Comparison of ENCODE assay signal across 9 mouse cellular contexts in the genomic region with DNA sequence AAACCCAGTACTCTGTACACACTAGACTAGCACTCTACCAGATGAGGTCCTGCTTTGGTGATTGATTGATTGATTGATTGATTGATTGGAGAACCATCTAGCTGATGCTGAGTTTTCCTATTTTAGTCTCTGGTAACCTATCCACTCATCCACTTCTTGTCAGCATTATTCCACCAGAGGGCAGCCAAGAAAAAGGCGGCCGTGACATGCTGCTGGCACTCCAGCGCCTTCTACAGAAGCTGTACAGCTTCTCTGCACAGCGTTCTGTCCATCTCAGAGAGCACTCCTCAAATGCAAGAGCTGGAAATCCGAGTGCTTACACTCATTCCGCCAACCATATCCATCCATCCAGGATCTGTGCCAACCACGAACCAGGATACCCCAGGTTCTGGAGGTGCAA. TPM values are rescaled to one million over a fixed set of nuclear protein-coding genes. Genes with fewer than 3 reads are reported as not detected.
DNase-seq lines count a peak whose midpoint lies in the region; ATAC-seq and TF ChIP-seq lines count a peak whose summit lies in the region.
"Had no signal": no experiment of that assay in that cellular context is flagged by ENCODE, and none has a peak within 500 bp of the region (broad histone marks: within the 10 kb centered on the region; RNA-seq: fewer than 3 reads in every experiment).

No protein-coding gene starts in this region.

- intact Hi-C loops in left cerebral cortex, postnatal 36 days (cut with DNase I), result loop anchor here (1.0 kb wide), 1 partner anchor 88 kb away; no protein-coding TSS in a partner anchor

- 15% methylated on average over 7 of the region's 7 CpGs for WGBS in kidney, adult 2 months
- WGBS in midbrain, postnatal 0 days, result 26% methylated on average over 7 of the region's 7 CpGs

- no peaks in the 10 kb centered on the region for H3K27me3 ChIP-seq in kidney, adult 2 months (replicated peaks; ENCODE audit: control insufficient read depth, insufficient read depth, low read length)
- no peaks in the 10 kb centered on the region for H3K27me3 ChIP-seq in midbrain, postnatal 0 days (ENCODE audit: insufficient read depth, low read length)
- H3K27me3 ChIP-seq: heart, embryonic 15.5 days had no signal

- no peak overlapping the region for H3K4me3 ChIP-seq in kidney, adult 2 months (ENCODE audit: insufficient read depth, low read depth, low read length)
- no peak overlapping the region for H3K4me3 ChIP-seq in midbrain, postnatal 0 days (ENCODE audit: low read depth, low read length)
- H3K4me3 ChIP-seq: heart, embryonic 15.5 days had no signal

- peak; percentile 18 to 41 for DNase-seq in cerebellum, adult 18-20 months
- no peak for DNase-seq in cerebellum, adult 11-12 months
- peak; percentile 39 for DNase-seq in gastrocnemius, postnatal 25 days
- peak; percentile 78 for DNase-seq in kidney, adult 2 months
- DNase-seq in left cerebral cortex, postnatal 36 days (ENCODE audit: low spot score in 2 of 2), result peak; percentile 49
- DNase-seq in midbrain, postnatal 0 days (ENCODE audit: low spot score), result peak; percentile 85
- DNase-seq in testis, postnatal 10 days (ENCODE audit: low spot score), result peak; percentile 61

- H3K27ac ChIP-seq in kidney, adult 2 months (ENCODE audit: insufficient read depth, low read depth, low read length), result no peak overlapping the region
- H3K27ac ChIP-seq in midbrain, postnatal 0 days (ENCODE audit: low read depth, low read length), result no peak overlapping the region
- H3K27ac ChIP-seq: heart, embryonic 15.5 days had no signal

- no peaks in the 10 kb centered on the region for H3K4me1 ChIP-seq in kidney, adult 2 months (ENCODE audit: control insufficient read depth, insufficient read depth, low read length)
- no peaks in the 10 kb centered on the region for H3K4me1 ChIP-seq in midbrain, postnatal 0 days (ENCODE audit: insufficient read depth, low read length)

- no peak overlapping the region for H3K9ac ChIP-seq in midbrain, postnatal 0 days (replicated peaks; ENCODE audit: low read length, poor library complexity, severe bottlenecking)
- H3K9ac ChIP-seq: heart, embryonic 15.5 days had no signal

- H3K36me3 ChIP-seq in kidney, adult 2 months (ENCODE audit: control insufficient read depth, insufficient read depth, low read length), result no peaks in the 10 kb centered on the region
- 0 out of 2 replicates have a peak, but pooled peaks cover 3% of the 10 kb centered on the region for H3K36me3 ChIP-seq in midbrain, postnatal 0 days (ENCODE audit: insufficient read depth, low read length)

- TF ChIP-seq POLR2A in kidney, adult 2 months (IDR thresholded peaks at IDR 0.05; ENCODE audit: low read depth, low read length), result no peak

- H3K9me3 ChIP-seq in midbrain, postnatal 0 days (ENCODE audit: low read length), result no peaks in the 10 kb centered on the region
- H3K9me3 ChIP-seq: heart, embryonic 15.5 days had no signal

- H3K4me2 ChIP-seq in midbrain, postnatal 0 days (ENCODE audit: low read depth, low read length, poor library complexity, severe bottlenecking), result no peak overlapping the region
- H3K4me2 ChIP-seq: heart, embryonic 15.5 days had no signal

- peak; percentile 84 for ATAC-seq in common myeloid progenitor, adult 5-6 weeks (replicated peaks; ENCODE audit: low read depth, poor library complexity, severe bottlenecking)
- ATAC-seq in midbrain, postnatal 0 days (ENCODE audit: low FRiP score), result peak; percentile 67; the same call in 1 of the 2 replicates

- TF ChIP-seq CTCF in kidney, adult 2 months (conservative IDR thresholded peaks at IDR 0.05; ENCODE audit: insufficient read depth, insufficient read length, low read depth, low read length), result peak; percentile 66
- TF ChIP-seq CTCF in midbrain, postnatal 0 days (IDR thresholded peaks at IDR 0.05), result peak; percentile 85

RNA-seq across cellular contexts. Expression of gene Gnb4, which starts 5.8 kb away (rescaled TPM):
- 28.6 and 32.8 TPM in 2 replicates for total RNA-seq in common myeloid progenitor, adult 5-6 weeks (2017)
- 1 to 10 TPM; 6.2 to 7.9 TPM for total RNA-seq in gastrocnemius, postnatal 25 days (2021)
- 13.6 and 16.0 TPM in 2 replicates for polyA plus RNA-seq in kidney, adult 2 months (2012; rRNA removed)
- total RNA-seq in left cerebral cortex, postnatal 36 days (2021), result 10 to 100 TPM; 43.7 to 44.9 TPM
- 118 and 150 TPM in 2 replicates for total RNA-seq in midbrain, postnatal 0 days (2014; rRNA removed)
- polyA plus RNA-seq in midbrain, postnatal 0 days (2015; fragmentation: Nextera tagmentation; extraction: Ambion mirVana), result 121 and 127 TPM in 2 replicates
